Mouse (Mus musculus) kidney, postnatal 4 days (tissue): ENCODE measurements at regions not wholly inside any gene's neighbourhood (a gene's known extent, or its start where the extent isn't known, plus 50 kb on each side); places are given as distances from the start of the nearest gene placed in this dataset.

Experiments used
- DNase-seq, 2 experiments: peaks; one replicate each; pipeline ENCODE4 v3.0.0; 2021; ENCODE audit warnings: mixed read lengths in 2 of 2

DNA sequence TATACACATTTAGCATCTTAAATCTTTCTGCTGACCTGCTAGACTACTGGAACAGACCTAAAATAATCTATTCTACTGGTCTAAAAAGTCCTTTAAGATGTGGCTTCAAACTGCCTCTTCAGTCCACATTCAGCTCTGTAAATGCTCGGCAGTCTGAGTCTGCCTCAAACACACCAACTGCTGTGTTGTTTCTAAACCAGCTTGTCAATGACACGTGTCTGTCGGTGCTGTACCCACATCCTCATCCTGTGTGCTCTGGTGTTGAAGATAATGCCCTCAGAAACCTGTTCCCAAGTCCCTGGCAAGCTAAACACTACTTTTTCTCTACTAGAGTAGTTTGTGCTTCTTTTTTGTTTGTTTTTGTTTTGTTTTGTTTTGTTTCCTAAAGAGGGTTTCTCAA is 58.9 kb upstream of the Mbnl1 start:
- no peak for DNase-seq

DNA sequence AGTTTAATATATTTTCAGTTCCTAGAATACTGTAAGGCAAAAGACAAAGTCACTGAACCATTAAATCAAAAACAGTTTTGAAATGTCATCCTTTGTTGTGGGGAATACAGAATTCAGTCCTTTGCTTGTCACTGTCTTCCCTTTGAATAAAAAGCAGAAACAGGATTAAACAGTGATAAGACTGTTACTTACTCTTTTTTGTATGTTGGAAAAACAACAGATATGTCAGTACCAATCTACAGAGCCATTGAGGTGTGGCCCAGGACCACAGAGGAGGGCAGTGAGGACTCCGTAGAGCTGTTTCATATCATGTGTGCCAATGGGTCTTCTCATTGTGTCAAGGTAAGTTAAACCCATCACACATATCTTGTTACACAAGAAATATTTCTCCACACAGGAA is 55.6 kb upstream of the Mbnl1 start:
- no peak for DNase-seq

DNA sequence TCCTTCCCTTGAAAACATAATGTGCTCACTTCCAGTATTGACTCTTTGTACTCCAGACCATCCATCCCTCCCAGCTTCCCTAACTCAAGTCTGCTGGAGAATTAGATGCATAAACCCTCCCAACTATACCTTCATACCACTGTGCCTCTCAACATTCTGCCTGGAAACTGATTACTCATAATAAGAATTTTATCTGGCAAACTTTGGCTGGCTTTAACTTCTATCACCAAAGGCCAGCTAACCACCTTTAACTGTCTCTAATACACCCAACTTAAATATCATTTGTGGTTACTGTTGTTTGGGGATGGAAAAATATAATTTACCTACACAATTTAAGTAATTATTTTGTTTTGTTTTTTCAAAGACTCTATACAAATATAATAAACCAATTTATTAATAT is 54.0 kb upstream of the Mbnl1 start:
- no peak for DNase-seq

GRCm38 (mm10) chr3:60419216-60419615 is 53.4 kb upstream of the Mbnl1 start:
- DNase-seq, result no peak
